Mouse (Mus musculus) intestine, postnatal 0 days (tissue): ENCODE measurements around the gene Camta1. TPM values are rescaled to one million over a fixed set of nuclear protein-coding genes. Genes with fewer than 3 reads are reported as not detected.
A peak's percentile ranks its signal among the peaks of the same experiment; 100 is the strongest.

Experiments used
- ATAC-seq: fragments of 200-750 bp; cut with Nextera tagmentation; 2 replicates; pipeline ENCODE4 v1.8.0; 2017; ENCODE audit warnings: mild to moderate bottlenecking, moderate TSS enrichment, moderate library complexity
- H3K27ac ChIP-seq: fragments of 300-500 bp; sonication (generic); 2 replicates; pipeline ENCODE4 v1.5.1; 2014; ENCODE audit warnings: mild to moderate bottlenecking, low read depth, low read length, moderate library complexity
- H3K27me3 ChIP-seq: fragments of 300-500 bp; sonication (generic); replicated peaks from 2 replicates; pipeline ENCODE4 v1.6.1; 2014; ENCODE audit warnings: low read length, mixed read lengths; ENCODE audit not compliant: control insufficient read depth, insufficient read depth
- H3K36me3 ChIP-seq: fragments of 300-500 bp; sonication (generic); 2 replicates; pipeline ENCODE4 v1.6.1; 2014; ENCODE audit warnings: mild to moderate bottlenecking, moderate library complexity; ENCODE audit not compliant: control insufficient read depth, insufficient read depth
- H3K4me1 ChIP-seq: fragments of 300-500 bp; sonication (generic); replicated peaks from 2 replicates; pipeline ENCODE4 v1.6.1; 2014; ENCODE audit warnings: antibody characterized with exemption, low read length, mixed read lengths; ENCODE audit not compliant: control insufficient read depth, insufficient read depth
- H3K4me2 ChIP-seq: fragments of 300-500 bp; sonication (generic); replicated peaks from 2 replicates; pipeline ENCODE4 v1.6.1; 2014; ENCODE audit warnings: low read depth, mild to moderate bottlenecking, moderate library complexity
- H3K4me3 ChIP-seq: fragments of 300-500 bp; sonication (generic); 2 replicates; pipeline ENCODE4 v1.5.1; 2014; ENCODE audit warnings: low read depth, low read length
- H3K9ac ChIP-seq: fragments of 300-500 bp; sonication (generic); 2 replicates; pipeline ENCODE4 v1.6.1; 2014; ENCODE audit warnings: mild to moderate bottlenecking, low read depth, low read length
- H3K9me3 ChIP-seq: fragments of 300-500 bp; sonication (generic); 2 replicates; pipeline ENCODE4 v1.6.1; 2016; ENCODE audit warnings: mixed run types; ENCODE audit not compliant: control insufficient read depth
- CTCF ChIP-seq: sonication (generic); IDR thresholded peaks from 2 replicates; pipeline ENCODE4 v1.5.1; 2016; ENCODE audit warnings: low read depth, mild to moderate bottlenecking, control low read depth, antibody characterized with exemption, moderate library complexity
- WGBS: fragments of 180-500 bp; shearing (Covaris S2); extraction: QIAGEN DNeasy Blood & Tissue Kit; methylation state at CpG from one replicate; pipeline ENCODE4 v1.1.7; 2014; 5-methylcytosine and 5-hydroxymethylcytosine counted together
- polyA plus RNA-seq: library from polyadenylated mRNA; unstranded; fragments of >200 nt; fragmentation: Nextera tagmentation; extraction: Ambion mirVana; gene quantifications from 2 replicates; pipeline ENCODE4 v1.2.1, GENCODE M21; 2015

Gene Camta1
- polyA plus RNA-seq, 1 experiment from 2014 or later, result 54.1 TPM

DNA sequence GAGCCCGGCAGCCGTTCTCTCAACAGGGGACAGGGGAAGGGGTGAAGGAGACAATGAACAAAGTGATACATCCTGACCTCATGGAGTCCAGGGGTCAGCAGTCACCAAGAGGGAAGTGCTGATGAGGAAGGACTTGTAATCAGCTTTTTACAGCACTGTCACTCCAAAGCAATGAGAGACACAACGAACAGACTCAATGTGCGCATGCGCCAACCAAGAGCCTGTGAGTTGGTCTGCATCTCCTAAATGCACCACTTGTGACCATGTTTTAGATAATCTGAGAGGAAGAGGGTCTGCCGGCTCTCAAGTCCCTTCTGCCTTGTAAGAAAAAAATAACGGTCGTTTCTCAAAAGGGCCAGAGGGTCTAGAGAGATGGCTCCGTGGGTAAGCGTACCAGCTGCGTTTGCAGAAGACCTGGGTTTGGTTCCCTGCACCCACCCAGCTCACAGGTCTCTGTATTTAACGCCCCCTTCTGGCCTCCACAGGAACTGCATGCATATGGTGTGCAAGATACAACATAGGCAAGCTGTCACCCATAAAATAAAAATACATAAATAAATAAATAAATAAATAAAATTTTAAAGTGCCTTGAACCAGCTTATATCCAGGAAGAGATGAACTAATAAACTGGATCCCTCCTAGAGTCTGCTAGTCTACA is 178.7 kb downstream of the Camta1 start:
- 80% methylated on average over 12 of the region's 12 CpGs for WGBS
- TF ChIP-seq CTCF, result 0 out of 2 replicates have a peak, but pooled peaks have one; percentile 18
- Histone ChIP-seq H3K27me3 (no peaks in the 10 kb centered on the region), H3K4me1 (no peaks in the 10 kb centered on the region), H3K36me3 (no peaks in the 10 kb centered on the region), H3K4me3 (no peak overlapping the region), H3K9me3 (no peaks in the 10 kb centered on the region), H3K4me2 (no peak overlapping the region), H3K9ac (no peak overlapping the region), H3K27ac (no peak overlapping the region)
- ATAC-seq, result no peak

DNA sequence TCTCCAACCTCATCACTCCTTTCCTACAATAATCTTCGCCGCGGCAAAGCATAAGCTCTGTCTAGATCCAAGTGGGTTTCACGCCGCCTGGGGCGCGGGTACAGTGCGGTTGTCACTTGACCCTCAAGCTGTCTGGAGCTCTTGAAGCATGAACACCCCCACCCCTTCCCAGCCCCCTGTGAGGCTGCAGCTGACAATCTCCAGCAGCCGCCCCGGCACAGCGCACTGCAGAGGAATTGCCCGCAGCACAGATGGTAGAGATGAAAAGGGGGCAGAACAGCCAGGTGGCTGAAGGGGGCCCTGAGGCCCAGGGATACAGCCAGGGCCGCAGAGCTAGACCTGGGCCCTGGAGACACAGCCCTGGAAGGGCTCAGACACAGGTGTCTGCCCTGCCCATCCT is 189.2 kb downstream of the Camta1 start:
- Histone ChIP-seq H3K4me2 (no peak overlapping the region), H3K27ac (no peak overlapping the region), H3K9ac (no peak overlapping the region), H3K27me3 (no peaks in the 10 kb centered on the region), H3K4me3 (no peak overlapping the region), H3K36me3 (no peaks in the 10 kb centered on the region), H3K4me1 (no peaks in the 10 kb centered on the region), H3K9me3 (no peaks in the 10 kb centered on the region)
- 84% methylated on average over 13 of the region's 13 CpGs for WGBS
- no peak for ATAC-seq
- TF ChIP-seq CTCF, result no peak

DNA sequence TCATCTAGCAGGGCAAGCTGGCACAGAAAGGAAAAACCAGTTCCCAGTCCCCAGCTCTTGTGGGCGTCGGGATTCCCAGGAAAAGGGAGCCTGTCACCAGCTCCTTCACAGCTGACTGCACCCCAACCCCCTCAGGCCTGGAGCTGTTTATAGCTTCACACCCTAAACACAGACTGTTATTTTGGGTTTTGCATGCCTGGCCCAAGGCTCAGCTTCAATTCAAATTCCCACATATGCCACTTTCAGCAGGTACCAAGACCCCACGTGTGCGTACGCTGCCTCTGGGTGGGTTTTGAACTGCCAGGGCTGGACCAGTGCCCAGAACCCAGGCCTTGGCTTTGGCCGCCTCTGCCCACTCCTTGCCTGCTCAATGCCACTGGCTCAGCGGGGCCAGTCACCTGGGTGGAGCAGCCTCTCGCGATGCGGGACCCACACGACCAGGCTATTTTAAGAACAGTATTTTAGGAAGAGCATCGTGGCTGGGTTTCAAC is 195.2 kb downstream of the Camta1 start:
- TF ChIP-seq CTCF, result no peak
- ATAC-seq, result no peak
- Histone ChIP-seq H3K9me3 (no peaks in the 10 kb centered on the region), H3K4me2 (no peak overlapping the region), H3K4me3 (no peak overlapping the region), H3K36me3 (no peaks in the 10 kb centered on the region), H3K9ac (no peak overlapping the region), H3K27me3 (no peaks in the 10 kb centered on the region), H3K27ac (no peak overlapping the region), H3K4me1 (no peaks in the 10 kb centered on the region)
- WGBS, result 81% methylated on average over 12 of the region's 12 CpGs

GRCm38 (mm10) chr4:151661486-151661885 is 200.2 kb downstream of the Camta1 start:
- no peak for TF ChIP-seq CTCF
- H3K9ac ChIP-seq, result no peak overlapping the region
- H3K4me1 ChIP-seq, result no peaks in the 10 kb centered on the region
- H3K27me3 ChIP-seq, result no peaks in the 10 kb centered on the region
- no peaks in the 10 kb centered on the region for H3K9me3 ChIP-seq
- no peak for ATAC-seq
- no peak overlapping the region for H3K4me3 ChIP-seq
- no peaks in the 10 kb centered on the region for H3K36me3 ChIP-seq
- WGBS, result 73% methylated on average over 9 of the region's 9 CpGs
- H3K4me2 ChIP-seq, result no peak overlapping the region
- H3K27ac ChIP-seq, result no peak overlapping the region

- Histone ChIP-seq H3K27ac (no peak overlapping the region), H3K4me2 (no peak overlapping the region), H3K9ac (no peak overlapping the region), H3K36me3 (no peaks in the 10 kb centered on the region), H3K9me3 (no peaks in the 10 kb centered on the region), H3K27me3 (no peaks in the 10 kb centered on the region), H3K4me1 (no peaks in the 10 kb centered on the region), H3K4me3 (no peak overlapping the region)
- no peak for TF ChIP-seq CTCF
- no peak for ATAC-seq
- 61% methylated on average over 10 of the region's 10 CpGs for WGBS
Observed at GRCm38 (mm10) chr4:151656427-151656826, 205.2 kb downstream of the Camta1 start.

DNA sequence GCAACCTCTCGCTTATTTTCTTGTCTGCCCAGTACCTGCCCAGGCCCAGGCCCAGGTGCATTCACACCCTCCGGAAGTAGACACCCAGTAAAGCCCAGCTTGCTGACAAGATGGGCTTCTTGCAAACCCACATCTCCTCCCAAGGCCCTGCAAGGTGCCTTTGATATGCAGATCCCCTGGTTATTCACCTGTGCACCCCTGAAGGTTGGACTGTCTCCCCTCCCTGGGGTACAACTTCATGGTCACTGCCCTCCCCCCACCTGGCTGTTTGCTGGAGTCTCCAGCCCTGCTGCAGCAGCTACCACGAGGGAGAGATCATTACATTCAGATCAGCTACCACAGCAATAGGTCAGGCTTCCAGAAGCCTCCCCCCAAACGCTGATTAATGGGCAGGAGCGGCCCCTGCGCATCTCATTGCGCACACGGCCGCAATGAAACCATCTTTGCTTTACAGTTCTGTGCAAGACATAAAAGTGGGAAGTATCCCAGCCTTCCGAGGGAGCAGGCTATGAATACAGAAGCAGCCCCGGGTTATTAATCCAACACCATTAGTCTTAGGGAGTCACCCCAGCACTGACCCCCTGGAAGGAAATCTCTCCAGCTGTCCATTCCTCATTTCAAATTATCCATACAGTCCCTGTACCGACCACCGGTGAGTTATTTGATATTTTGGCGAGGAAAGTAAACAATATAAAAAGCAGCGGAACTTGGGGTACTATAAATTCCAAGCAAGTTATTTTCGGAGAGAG is 205.9 kb downstream of the Camta1 start:
- WGBS, result 40% methylated on average over 16 of the region's 16 CpGs
- H3K36me3 ChIP-seq, result no peaks in the 10 kb centered on the region
- H3K4me3 ChIP-seq, result no peak overlapping the region
- ATAC-seq, result no peak
- no peak overlapping the region for H3K9ac ChIP-seq
- H3K27ac ChIP-seq, result no peak overlapping the region
- no peaks in the 10 kb centered on the region for H3K9me3 ChIP-seq
- no peaks in the 10 kb centered on the region for H3K27me3 ChIP-seq
- no peak overlapping the region for H3K4me2 ChIP-seq
- TF ChIP-seq CTCF, result no peak
- no peaks in the 10 kb centered on the region for H3K4me1 ChIP-seq
